Mouse (Mus musculus): Measurements from ENCODE around the gene Tcf19. TPM values are rescaled to one million over a fixed set of nuclear protein-coding genes. Genes with fewer than 3 reads are reported as not detected.
A peak's percentile ranks its signal among the peaks of the same experiment; 100 is the strongest.

Gene Tcf19
- polyA plus RNA-seq (2015; fragmentation: Nextera tagmentation; extraction: Ambion mirVana) = 14.9 and 15.4 TPM in 2 replicates

GRCm38 (mm10) chr17:35516652-35517500 is at the start of gene Tcf19, which contains the start of gene Cchcr1:
Tcf19 (minus strand) TSS chr17:35516824.
Cchcr1 (plus strand) TSS chr17:35517100.
- under 1% methylated on average over 67 of the region's 67 CpGs for WGBS
- H3K27ac ChIP-seq = no peak within 1 kb of the TSS
- H3K4me1 ChIP-seq (replicated peaks) = peaks cover 38% of the 10 kb centered on the region

GRCm38 (mm10) chr17:35558216-35558615 is 41.6 kb upstream of the Tcf19 start:
- Histone ChIP-seq H3K36me3 (no peaks in the 10 kb centered on the region), H3K4me3 (no peak overlapping the region), H3K9ac (no peak overlapping the region), H3K27ac (no peak overlapping the region), H3K27me3 (no peaks in the 10 kb centered on the region), H3K4me1 (replicated peaks) (no peaks in the 10 kb centered on the region), H3K9me3 (no peaks in the 10 kb centered on the region), H3K4me2 (no peak overlapping the region)
- ATAC-seq (ENCODE audit: low FRiP score) = no peak
- WGBS = 65% methylated on average over 8 of the region's 8 CpGs

More at GRCm38 (mm10) chr17:35516652-35517500, at the start of gene Tcf19, which contains the start of gene Cchcr1:
- peak; percentile 94 for ATAC-seq (ENCODE audit: low FRiP score)
- Histone ChIP-seq H3K36me3 (no peaks in the 10 kb centered on the region), H3K27me3 (peaks cover 14% of the 10 kb centered on the region; the same call in 1 of the 2 replicates), H3K9me3 (no peaks in the 10 kb centered on the region), H3K4me3 (peak within 1 kb of the TSS; percentile 56), H3K9ac (peak within 1 kb of the TSS; percentile 71), H3K4me2 (peak within 1 kb of the TSS; percentile 84)

- Histone ChIP-seq H3K27ac (no peak overlapping the region), H3K27me3 (no peaks in the 10 kb centered on the region), H3K36me3 (no peaks in the 10 kb centered on the region), H3K4me1 (replicated peaks) (no peaks in the 10 kb centered on the region), H3K9me3 (no peaks in the 10 kb centered on the region), H3K4me3 (no peak overlapping the region), H3K4me2 (no peak overlapping the region), H3K9ac (no peak overlapping the region)
- WGBS = 80% methylated on average over 9 of the region's 9 CpGs
- no peak for ATAC-seq (ENCODE audit: low FRiP score)
Measured at GRCm38 (mm10) chr17:35557351-35557750, 40.7 kb upstream of the Tcf19 start.

- H3K9me3 ChIP-seq = no peaks in the 10 kb centered on the region
- 27% methylated on average over 5 of the region's 5 CpGs for WGBS
- no peak overlapping the region for H3K27ac ChIP-seq
- H3K4me3 ChIP-seq = no peak overlapping the region
- ATAC-seq (ENCODE audit: low FRiP score) = no peak
- no peaks in the 10 kb centered on the region for H3K27me3 ChIP-seq
- H3K36me3 ChIP-seq = no peaks in the 10 kb centered on the region
- H3K4me2 ChIP-seq = no peak overlapping the region
- no peak overlapping the region for H3K9ac ChIP-seq
- no peaks in the 10 kb centered on the region for H3K4me1 ChIP-seq (replicated peaks)
Measured at GRCm38 (mm10) chr17:35556812-35557211, 40.2 kb upstream of the Tcf19 start.

GRCm38 (mm10) chr17:35556186-35556765 is 39.7 kb upstream of the Tcf19 start:
- Histone ChIP-seq H3K27me3 (no peaks in the 10 kb centered on the region), H3K9ac (no peak overlapping the region), H3K9me3 (no peaks in the 10 kb centered on the region), H3K4me1 (replicated peaks) (no peaks in the 10 kb centered on the region), H3K4me2 (no peak overlapping the region), H3K27ac (no peak overlapping the region), H3K36me3 (no peaks in the 10 kb centered on the region), H3K4me3 (no peak overlapping the region)
- WGBS = 88% methylated on average over 13 of the region's 13 CpGs
- no peak for ATAC-seq (ENCODE audit: low FRiP score)

GRCm38 (mm10) chr17:35554761-35555397 is 38.3 kb upstream of the Tcf19 start:
- H3K4me1 ChIP-seq (replicated peaks) = 0 out of 2 replicates have a peak, but pooled peaks cover 1% of the 10 kb centered on the region
- no peak for ATAC-seq (ENCODE audit: low FRiP score)
- no peaks in the 10 kb centered on the region for H3K9me3 ChIP-seq
- H3K27me3 ChIP-seq = no peaks in the 10 kb centered on the region
- no peak overlapping the region for H3K9ac ChIP-seq
- H3K36me3 ChIP-seq = no peaks in the 10 kb centered on the region
- 95% methylated on average over 18 of the region's 18 CpGs for WGBS
- no peak overlapping the region for H3K27ac ChIP-seq
- H3K4me3 ChIP-seq = no peak overlapping the region
- no peak overlapping the region for H3K4me2 ChIP-seq

GRCm38 (mm10) chr17:35554321-35554720 is 37.7 kb upstream of the Tcf19 start:
- Histone ChIP-seq H3K4me2 (no peak overlapping the region), H3K36me3 (no peaks in the 10 kb centered on the region), H3K27me3 (no peaks in the 10 kb centered on the region), H3K4me1 (replicated peaks) (peaks cover 7% of the 10 kb centered on the region; the same call in 1 of the 2 replicates), H3K27ac (no peak overlapping the region), H3K9ac (no peak overlapping the region), H3K9me3 (no peaks in the 10 kb centered on the region), H3K4me3 (no peak overlapping the region)
- WGBS = 82% methylated on average over 5 of the region's 5 CpGs
- no peak for ATAC-seq (ENCODE audit: low FRiP score)

- Histone ChIP-seq H3K4me2 (no peak within 1 kb of the TSS), H3K36me3 (no peaks in the 10 kb centered on the region), H3K9ac (peak within 1 kb of the TSS; percentile 5; the same call in 1 of the 2 replicates), H3K4me1 (replicated peaks) (peaks cover 14% of the 10 kb centered on the region), H3K27ac (no peak within 1 kb of the TSS), H3K9me3 (no peaks in the 10 kb centered on the region), H3K4me3 (no peak within 1 kb of the TSS), H3K27me3 (no peaks in the 10 kb centered on the region)
- WGBS = 76% methylated on average over 10 of the region's 10 CpGs
- ATAC-seq (ENCODE audit: low FRiP score) = no peak
Measured at GRCm38 (mm10) chr17:35551881-35552414, 35.3 kb upstream of the Tcf19 start, which contains the start of gene Cdsn. Cdsn (plus strand) TSS chr17:35552128.

GRCm38 (mm10) chr17:35550871-35551270 is 34.2 kb upstream of the Tcf19 start:
- no peak overlapping the region for H3K27ac ChIP-seq
- no peak overlapping the region for H3K4me2 ChIP-seq
- H3K27me3 ChIP-seq = no peaks in the 10 kb centered on the region
- 66% methylated on average over 8 of the region's 8 CpGs for WGBS
- H3K36me3 ChIP-seq = no peaks in the 10 kb centered on the region
- H3K9ac ChIP-seq = peak overlapping the region; percentile 5; the same call in 1 of the 2 replicates
- ATAC-seq (ENCODE audit: low FRiP score) = no peak
- no peak overlapping the region for H3K4me3 ChIP-seq
- H3K9me3 ChIP-seq = no peaks in the 10 kb centered on the region
- peaks cover 24% of the 10 kb centered on the region for H3K4me1 ChIP-seq (replicated peaks)

GRCm38 (mm10) chr17:35550143-35550494 is 33.5 kb upstream of the Tcf19 start:
- Histone ChIP-seq H3K4me1 (replicated peaks) (peaks cover 24% of the 10 kb centered on the region), H3K4me3 (no peak overlapping the region), H3K9ac (no peak overlapping the region), H3K36me3 (no peaks in the 10 kb centered on the region), H3K9me3 (no peaks in the 10 kb centered on the region), H3K27ac (peak overlapping the region; percentile 52; the same call in 1 of the 2 replicates), H3K27me3 (no peaks in the 10 kb centered on the region), H3K4me2 (no peak overlapping the region)
- ATAC-seq (ENCODE audit: low FRiP score) = no peak
- 91% methylated on average over 4 of the region's 4 CpGs for WGBS

GRCm38 (mm10) chr17:35549437-35550142 is 33.0 kb upstream of the Tcf19 start:
- no peak overlapping the region for H3K4me3 ChIP-seq
- H3K27me3 ChIP-seq = no peaks in the 10 kb centered on the region
- 49% methylated on average over 15 of the region's 15 CpGs for WGBS
- no peak overlapping the region for H3K4me2 ChIP-seq
- no peak overlapping the region for H3K9ac ChIP-seq
- no peaks in the 10 kb centered on the region for H3K36me3 ChIP-seq
- H3K9me3 ChIP-seq = no peaks in the 10 kb centered on the region
- peak overlapping the region; percentile 52; the same call in 1 of the 2 replicates for H3K27ac ChIP-seq
- 0 out of 2 replicates have a peak, but pooled peaks have one; percentile 2 for ATAC-seq (ENCODE audit: low FRiP score)
- peaks cover 24% of the 10 kb centered on the region for H3K4me1 ChIP-seq (replicated peaks)
